Mouse (Mus musculus) embryonic facial prominence, embryonic 10.5 days (tissue): Measurements from ENCODE around the gene Cog8. TPM values are rescaled to one million over a fixed set of nuclear protein-coding genes. Genes with fewer than 3 reads are reported as not detected.
A peak's percentile ranks its signal among the peaks of the same experiment; 100 is the strongest.

Source experiments
- DNase-seq: peaks from one replicate; pipeline ENCODE4 v3.0.0-alpha.2; 2017; ENCODE audit warnings: low spot score
- H3K27ac ChIP-seq: fragments of 300-500 bp; sonication (generic); replicated peaks from 2 replicates; pipeline ENCODE4 v1.5.1; 2016; ENCODE audit warnings: mild to moderate bottlenecking
- H3K27me3 ChIP-seq: fragments of 300-500 bp; sonication (generic); replicated peaks from 2 replicates; pipeline ENCODE4 v1.6.1; 2016; ENCODE audit warnings: low read depth, mild to moderate bottlenecking; ENCODE audit not compliant: poor library complexity, severe bottlenecking
- H3K36me3 ChIP-seq: fragments of 300-500 bp; sonication (generic); replicated peaks from 2 replicates; pipeline ENCODE4 v1.6.1; 2016; ENCODE audit warnings: mild to moderate bottlenecking, moderate library complexity
- H3K4me1 ChIP-seq: fragments of 300-500 bp; sonication (generic); 2 replicates; pipeline ENCODE4 v1.6.1; 2016
- H3K4me3 ChIP-seq: fragments of 300-500 bp; sonication (generic); 2 replicates; pipeline ENCODE4 v1.5.1; 2016; ENCODE audit warnings: mild to moderate bottlenecking, moderate library complexity
- H3K9me3 ChIP-seq: fragments of 300-500 bp; sonication (generic); 2 replicates; pipeline ENCODE4 v1.6.1; 2016; ENCODE audit warnings: mild to moderate bottlenecking
- WGBS: fragments of 180-500 bp; shearing (Covaris S2); methylation state at CpG from one replicate; pipeline ENCODE4 v1.1.7; 2016; 5-methylcytosine and 5-hydroxymethylcytosine counted together
- polyA plus RNA-seq: library from polyadenylated mRNA; unstranded; fragments of >200 nt; fragmentation: Nextera tagmentation; extraction: Ambion mirVana; gene quantifications from 2 replicates; pipeline ENCODE4 v1.2.1, GENCODE M21; 2016

Cog8 gene
- polyA plus RNA-seq = 40.5 and 41.3 TPM in 2 replicates

DNA sequence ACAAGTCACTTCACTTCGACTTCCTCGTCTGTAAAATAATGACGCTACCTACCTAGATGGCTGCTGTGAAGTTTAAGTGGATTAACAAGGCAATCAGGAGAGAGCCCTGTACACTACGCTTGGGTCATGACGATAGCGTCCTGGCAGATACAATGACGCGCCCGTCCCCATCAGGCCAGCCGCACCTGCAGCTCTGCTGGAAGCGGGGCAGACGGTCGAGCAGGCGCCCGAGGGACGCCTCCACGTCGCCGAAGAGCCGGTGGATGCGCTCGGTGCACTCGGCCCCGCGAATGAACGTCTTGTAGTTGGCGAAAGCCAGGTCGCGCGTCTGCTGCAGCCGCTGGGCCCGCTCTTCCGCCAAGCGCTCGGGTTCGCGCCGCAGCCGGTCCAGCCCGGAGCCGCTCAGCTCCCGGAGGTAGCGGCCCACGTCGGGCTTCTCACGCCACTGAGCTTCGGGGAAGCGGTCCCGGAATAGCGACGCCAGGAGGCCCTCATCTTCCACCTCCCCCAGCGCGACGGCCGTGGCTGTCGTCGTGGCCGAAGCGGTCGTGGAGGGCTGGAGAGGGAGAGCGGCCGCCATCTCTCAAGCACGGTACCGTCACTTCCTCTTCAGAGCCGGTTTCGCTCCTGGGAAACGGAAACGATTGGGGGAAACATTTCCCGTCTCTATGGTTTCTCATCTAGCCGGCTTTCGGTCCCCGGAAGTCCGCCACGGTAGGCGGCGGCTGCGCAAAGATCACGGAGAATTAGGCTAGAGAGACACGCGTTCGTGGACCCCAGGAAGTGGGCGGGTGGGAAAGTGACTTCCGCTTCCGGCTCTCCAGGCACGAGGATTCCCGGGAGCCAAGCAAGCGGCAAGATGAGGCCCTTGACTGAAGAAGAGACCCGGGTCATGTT is at the start of gene Cog8, which contains the start of gene Nip7:
Gene Cog8, minus strand, starts transcription at position 614 of the 897 bp plus-strand sequence.
Gene Nip7, plus strand, starts transcription at position 802 of the 897 bp plus-strand sequence.
- under 1% methylated on average over 88 of the region's 88 CpGs for WGBS
- H3K36me3 ChIP-seq = peaks cover 70% of the 10 kb centered on the region
- H3K9me3 ChIP-seq = no peaks in the 10 kb centered on the region
- H3K27me3 ChIP-seq = no peaks in the 10 kb centered on the region
- H3K4me1 ChIP-seq = peaks cover 25% of the 10 kb centered on the region
- peak within 1 kb of the TSS; percentile 87 for H3K4me3 ChIP-seq
- peak; percentile 97 for DNase-seq
- H3K27ac ChIP-seq = peak within 1 kb of the TSS; percentile 88

- H3K4me3 ChIP-seq = no peak overlapping the region
Measured at GRCm38 (mm10) chr8:107104547-107104946, 48.1 kb upstream of the Cog8 start.

DNA sequence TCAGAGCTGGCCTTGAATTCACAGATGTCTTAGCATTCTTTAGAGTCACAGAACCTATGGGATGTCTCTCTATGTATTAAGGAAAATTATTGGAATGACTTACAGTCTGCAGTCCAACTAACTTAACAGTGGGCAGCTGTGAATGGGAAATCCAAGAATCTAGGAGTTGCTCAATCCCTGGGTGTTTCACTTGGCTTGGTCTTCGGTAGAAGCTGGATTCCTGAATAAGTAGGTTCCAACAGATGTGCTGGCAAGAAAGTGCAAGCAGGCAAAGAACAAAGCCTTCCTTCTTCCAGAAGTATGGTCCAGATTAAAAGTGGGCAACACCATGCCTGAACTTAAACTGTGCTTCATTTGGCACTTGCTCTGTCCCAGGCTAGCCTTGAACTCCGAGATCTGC is 44.1 kb upstream of the Cog8 start:
- Histone ChIP-seq H3K9me3 (no peaks in the 10 kb centered on the region), H3K4me1 (no peaks in the 10 kb centered on the region), H3K27ac (no peak overlapping the region), H3K36me3 (no peaks in the 10 kb centered on the region), H3K27me3 (no peaks in the 10 kb centered on the region), H3K4me3 (no peak overlapping the region)
- 91% methylated on average over 2 of the region's 2 CpGs for WGBS
- DNase-seq = no peak

More at GRCm38 (mm10) chr8:107104547-107104946, 48.1 kb upstream of the Cog8 start:
- Histone ChIP-seq H3K27me3 (no peaks in the 10 kb centered on the region), H3K36me3 (no peaks in the 10 kb centered on the region), H3K4me1 (peaks cover 9% of the 10 kb centered on the region), H3K9me3 (no peaks in the 10 kb centered on the region), H3K27ac (no peak overlapping the region)
- 13% methylated on average over 4 of the region's 4 CpGs for WGBS
- DNase-seq = peak; percentile 83

- peak within 1 kb of the TSS; percentile 96 for H3K27ac ChIP-seq
- H3K27me3 ChIP-seq = no peaks in the 10 kb centered on the region
- peaks cover 30% of the 10 kb centered on the region for H3K36me3 ChIP-seq
- WGBS = 4% methylated on average over 39 of the region's 39 CpGs
- H3K4me1 ChIP-seq = peaks cover 18% of the 10 kb centered on the region
- H3K9me3 ChIP-seq = no peaks in the 10 kb centered on the region
- peak; percentile 97 for DNase-seq
- peak within 1 kb of the TSS; percentile 95 for H3K4me3 ChIP-seq
Measured at GRCm38 (mm10) chr8:107096366-107097036, 40.0 kb upstream of the Cog8 start, which contains the start of gene Terf2. Gene Terf2, minus strand, starts transcription at chr8:107096547.

DNA sequence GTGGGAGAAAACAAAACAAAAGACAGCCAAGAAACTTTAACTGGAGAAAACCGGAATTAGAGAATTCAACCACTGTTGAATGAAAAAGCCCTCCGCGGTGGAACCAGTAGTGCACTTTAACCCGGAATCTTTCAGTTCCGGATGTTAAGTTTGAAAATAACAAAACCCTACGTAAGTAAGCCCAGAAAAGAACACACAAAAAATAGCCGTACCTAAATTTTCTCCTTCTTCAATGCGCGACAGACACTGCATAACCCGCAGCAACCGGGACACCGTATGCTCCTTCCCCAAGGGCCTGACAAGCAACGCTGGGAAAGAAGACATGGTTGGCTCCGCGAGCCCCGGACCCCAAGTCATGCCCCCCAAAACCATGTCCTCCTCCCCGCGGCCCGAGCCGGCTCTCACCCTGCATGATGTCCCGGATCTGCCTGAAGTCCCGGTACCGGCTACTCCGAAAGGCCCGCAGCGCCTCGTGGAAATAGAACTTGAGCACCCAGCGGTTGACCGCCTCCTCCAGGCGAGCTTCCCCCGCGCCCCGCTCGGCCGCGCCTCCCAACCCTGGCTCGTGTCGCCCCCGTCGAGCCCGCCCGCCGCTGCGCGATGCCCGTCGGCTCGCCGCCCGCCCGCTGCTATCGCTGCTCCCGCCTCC is 39.4 kb upstream of the Cog8 start:
- Histone ChIP-seq H3K27ac (peak overlapping the region; percentile 96), H3K4me1 (peaks cover 18% of the 10 kb centered on the region), H3K4me3 (peak overlapping the region; percentile 95), H3K27me3 (no peaks in the 10 kb centered on the region), H3K36me3 (peaks cover 36% of the 10 kb centered on the region), H3K9me3 (no peaks in the 10 kb centered on the region)
- DNase-seq = no peak
- WGBS = 1% methylated on average over 53 of the region's 53 CpGs

DNA sequence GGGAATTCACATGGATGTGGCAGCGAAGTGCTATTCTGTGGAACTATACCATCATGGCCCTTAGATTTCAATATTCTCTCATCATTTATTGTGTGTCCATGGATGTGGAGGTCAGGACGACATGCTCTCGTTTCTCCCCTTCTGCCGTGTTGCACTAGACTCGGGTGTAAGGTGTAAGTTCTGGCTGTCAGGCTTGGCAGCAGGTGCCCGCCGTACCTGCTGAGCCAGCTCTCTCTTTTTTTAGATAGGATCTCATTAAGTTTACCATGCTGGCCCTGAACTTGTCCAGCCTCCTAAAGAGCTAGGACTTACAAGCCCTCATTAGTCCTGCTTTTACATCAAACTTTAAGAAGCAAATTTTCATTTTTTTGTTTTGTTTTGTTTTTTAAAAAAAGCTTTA is 34.0 kb upstream of the Cog8 start:
- no peak overlapping the region for H3K4me3 ChIP-seq

DNA sequence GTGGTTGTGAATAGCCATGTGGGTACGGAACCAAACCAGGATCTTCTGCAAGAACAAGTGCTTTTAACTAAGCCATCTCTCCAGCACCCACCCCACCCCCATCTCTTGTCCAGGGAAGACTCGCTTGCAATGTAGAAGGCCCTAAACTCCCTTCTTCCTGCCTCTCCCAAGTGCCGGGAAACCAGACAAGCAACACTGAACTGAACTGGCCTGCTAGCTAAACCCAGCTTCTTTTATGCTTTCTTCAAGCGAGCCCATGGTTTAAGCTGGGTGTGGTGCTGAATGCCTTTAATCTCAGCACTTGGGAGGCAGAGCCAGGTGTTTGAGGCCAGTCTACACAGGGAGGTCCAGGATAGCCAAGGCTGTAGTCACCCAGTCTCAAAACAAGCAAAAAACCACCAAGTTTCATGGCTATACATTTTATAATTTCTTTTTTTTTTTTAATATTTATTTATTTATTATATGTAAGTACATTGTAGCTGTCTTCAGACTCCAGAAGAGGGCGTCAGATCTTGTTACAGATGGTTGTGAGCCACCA is 32.1 kb upstream of the Cog8 start:
- no peaks in the 10 kb centered on the region for H3K27me3 ChIP-seq
- H3K9me3 ChIP-seq = peaks cover 8% of the 10 kb centered on the region; the same call in 1 of the 2 replicates
- 97% methylated on average over 5 of the region's 5 CpGs for WGBS
- no peak overlapping the region for H3K27ac ChIP-seq
- no peaks in the 10 kb centered on the region for H3K4me1 ChIP-seq
- DNase-seq = no peak
- peaks cover 97% of the 10 kb centered on the region for H3K36me3 ChIP-seq
- no peak overlapping the region for H3K4me3 ChIP-seq

More for the DNA sequence above, 34.0 kb upstream of the Cog8 start:
- Histone ChIP-seq H3K9me3 (peaks cover 8% of the 10 kb centered on the region; the same call in 1 of the 2 replicates), H3K4me1 (peaks cover 18% of the 10 kb centered on the region), H3K27ac (no peak overlapping the region), H3K36me3 (peaks cover 87% of the 10 kb centered on the region), H3K27me3 (no peaks in the 10 kb centered on the region)
- WGBS = 95% methylated on average over 7 of the region's 7 CpGs
- no peak for DNase-seq

DNA sequence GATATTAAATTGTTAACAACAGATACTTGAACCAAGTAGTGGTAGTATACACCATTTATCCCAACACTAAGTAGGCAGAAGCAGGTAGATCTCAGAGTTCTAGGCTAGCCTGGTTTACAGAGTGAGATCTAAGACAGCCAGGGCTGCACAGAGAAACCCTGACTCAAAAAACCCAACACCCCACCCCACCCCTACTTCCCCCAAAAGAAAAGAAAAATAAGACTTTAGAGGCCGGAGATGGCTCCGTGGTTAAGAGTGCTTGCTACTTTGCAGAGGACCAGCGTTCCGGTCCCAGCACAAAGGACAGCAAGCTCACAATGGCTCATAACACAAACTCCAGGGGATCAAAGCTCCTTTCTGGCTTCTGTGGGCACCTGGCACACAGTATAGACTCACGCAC is 29.5 kb upstream of the Cog8 start:
- H3K4me1 ChIP-seq = no peaks in the 10 kb centered on the region
- peaks cover 97% of the 10 kb centered on the region for H3K36me3 ChIP-seq
- no peak for DNase-seq
- peaks cover 8% of the 10 kb centered on the region; the same call in 1 of the 2 replicates for H3K9me3 ChIP-seq
- H3K27me3 ChIP-seq = no peaks in the 10 kb centered on the region
- 97% methylated on average over 5 of the region's 5 CpGs for WGBS
- H3K27ac ChIP-seq = no peak overlapping the region
- H3K4me3 ChIP-seq = no peak overlapping the region

DNA sequence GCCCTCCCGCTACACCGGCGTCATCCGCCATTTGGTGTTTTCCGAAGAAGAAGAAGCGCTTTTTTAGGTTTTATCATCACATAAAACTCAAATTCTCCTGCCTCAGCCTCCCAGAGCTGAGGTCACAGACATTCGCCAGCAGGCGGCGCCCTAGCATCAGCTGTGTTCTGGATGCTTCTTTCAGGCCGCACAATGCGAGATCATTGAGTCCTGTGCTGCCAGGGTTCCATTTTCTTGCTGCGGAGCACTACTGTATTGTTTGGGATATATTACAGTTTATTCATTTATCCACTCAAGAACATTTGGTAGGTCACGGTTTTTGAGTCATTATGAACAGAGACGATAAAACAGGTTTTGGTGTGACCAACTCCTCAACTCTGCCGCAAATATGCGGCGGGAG is 28.9 kb upstream of the Cog8 start:
- Histone ChIP-seq H3K4me1 (no peaks in the 10 kb centered on the region), H3K27me3 (no peaks in the 10 kb centered on the region), H3K36me3 (peaks cover 97% of the 10 kb centered on the region), H3K27ac (no peak overlapping the region), H3K4me3 (no peak overlapping the region), H3K9me3 (peaks cover 8% of the 10 kb centered on the region; the same call in 1 of the 2 replicates)
- 97% methylated on average over 17 of the region's 17 CpGs for WGBS
- no peak for DNase-seq

DNA sequence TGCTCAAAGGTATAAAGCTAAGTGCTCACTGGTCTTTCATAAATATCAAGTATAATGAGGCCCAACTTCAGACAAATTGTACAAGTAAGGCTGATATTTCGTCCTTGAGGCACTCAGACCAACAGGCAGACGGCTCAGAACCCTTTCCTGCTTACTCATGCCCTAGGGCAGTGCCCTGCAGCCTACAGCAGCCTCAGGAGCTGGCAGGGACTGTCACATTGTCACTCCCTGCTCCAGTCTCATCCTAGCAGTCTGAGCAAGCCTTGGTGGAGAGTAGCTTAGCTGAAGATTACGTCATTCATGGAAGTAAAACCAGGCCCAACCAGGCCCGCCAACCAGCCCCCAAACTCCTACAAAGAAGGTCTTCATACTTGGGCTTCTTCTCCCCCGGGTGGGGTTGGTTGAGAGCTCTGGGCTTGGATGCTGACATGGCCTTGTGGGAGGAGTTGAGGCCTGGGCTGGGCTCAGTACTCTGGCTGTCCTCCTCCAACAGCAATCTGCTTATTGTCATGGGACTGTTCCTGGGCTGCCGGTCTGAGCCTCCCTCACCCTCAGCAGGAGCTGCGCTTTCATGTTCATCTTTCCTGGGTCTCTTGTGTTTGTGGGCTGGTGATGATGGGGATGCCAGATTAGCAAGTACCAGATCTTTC is 19.9 kb upstream of the Cog8 start:
- Histone ChIP-seq H3K36me3 (peaks cover 99% of the 10 kb centered on the region), H3K27me3 (no peaks in the 10 kb centered on the region)

DNA sequence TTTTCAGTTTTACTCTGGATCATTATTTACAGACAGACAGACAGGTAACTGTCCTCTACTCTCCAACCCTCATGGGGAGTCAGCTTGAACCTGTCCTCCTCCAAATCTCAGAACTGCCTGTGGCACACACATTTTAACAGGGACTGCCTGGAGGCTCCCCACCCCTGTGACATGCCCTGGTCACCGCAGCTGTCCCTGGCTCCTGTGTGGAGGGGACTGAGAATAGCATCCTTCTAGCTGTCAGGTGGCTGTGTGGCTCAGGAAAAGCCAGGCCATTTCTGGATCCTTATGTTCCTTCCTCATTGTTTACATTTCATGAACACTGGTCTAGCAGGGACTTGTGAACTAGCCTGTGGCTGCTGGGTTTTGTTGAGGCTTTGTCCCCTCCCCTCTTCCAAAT is 17.6 kb upstream of the Cog8 start:
- peaks cover 98% of the 10 kb centered on the region for H3K36me3 ChIP-seq
- H3K9me3 ChIP-seq = no peaks in the 10 kb centered on the region
- 79% methylated on average over 1 of the region's 1 CpGs for WGBS
- H3K4me1 ChIP-seq = peaks cover 14% of the 10 kb centered on the region
- DNase-seq = no peak
- H3K27me3 ChIP-seq = no peaks in the 10 kb centered on the region
- H3K27ac ChIP-seq = no peak overlapping the region
- no peak overlapping the region for H3K4me3 ChIP-seq

More for the DNA sequence above, 19.9 kb upstream of the Cog8 start:
- no peaks in the 10 kb centered on the region for H3K9me3 ChIP-seq
- no peak overlapping the region for H3K4me3 ChIP-seq
- H3K27ac ChIP-seq = no peak overlapping the region
- DNase-seq = no peak
- 92% methylated on average over 7 of the region's 7 CpGs for WGBS
- peaks cover 14% of the 10 kb centered on the region for H3K4me1 ChIP-seq
